Mouse (Mus musculus) stomach, postnatal 0 days (tissue): ENCODE results near the gene Urad.

ENCODE experiments used
- CTCF ChIP-seq: IDR thresholded peaks from 2 replicates; pipeline ENCODE4 v1.5.1; 2016; ENCODE audit warnings: antibody characterized with exemption, low read depth, mild to moderate bottlenecking, moderate library complexity
- EP300 ChIP-seq: optimal IDR thresholded peaks from 2 replicates; pipeline ENCODE3; 2016; ENCODE audit warnings: antibody characterized with exemption

GRCm38 (mm10) chr5:147275761-147276160 is 46.5 kb downstream of the Urad start:
- TF ChIP-seq CTCF, result no peak
- TF ChIP-seq EP300, result no peak
